Mouse (Mus musculus): ENCODE results near the gene Smpd2. TPM values are rescaled to one million over a fixed set of nuclear protein-coding genes. Genes with fewer than 3 reads are reported as not detected.
"Not testable (repeated sequence)": the region's sequence is repeated elsewhere in the genome, so short reads cannot be mapped to it uniquely, and the experiment has no call there.

The Smpd2 gene
- total RNA-seq (2015; ENCODE audit: low replicate concordance) (0.84 and 4.7 TPM in 2 replicates), total RNA-seq (2017; ENCODE audit: low replicate concordance) (2.3 TPM in 1 of 2 replicates, not detected in the other)

GRCm38 (mm10) chr10:41489708-41490517 is at the start of gene Smpd2, which contains the start of gene Ppil6:
TSS of gene Smpd2 (minus strand) at chr10:41490369.
TSS of gene Ppil6 (plus strand) at chr10:41490439.
- peak; percentile 82 for ATAC-seq (replicated peaks; ENCODE audit: low FRiP score, poor library complexity, severe bottlenecking)

DNA sequence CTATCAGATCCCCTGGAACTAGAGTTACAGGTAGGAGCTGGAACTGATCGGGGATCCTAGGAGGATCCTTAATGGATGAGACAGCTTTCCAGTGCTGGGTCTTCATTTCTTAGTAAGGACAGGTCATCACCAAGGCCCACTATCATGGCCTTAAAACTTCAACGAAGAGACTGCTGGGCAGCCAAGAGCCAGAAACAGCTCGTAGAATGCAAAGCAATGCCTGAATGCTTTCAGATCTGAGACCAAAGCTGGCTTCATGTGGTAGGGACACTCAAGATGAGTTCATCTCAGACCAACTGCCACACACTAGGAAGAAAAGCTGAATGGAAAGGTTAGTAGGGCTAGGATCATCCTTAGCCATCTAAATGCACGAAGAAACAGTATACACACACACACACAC is 48.8 kb upstream of the Smpd2 start:
- no peak for ATAC-seq (replicated peaks; ENCODE audit: low FRiP score, poor library complexity, severe bottlenecking)

- no peak for ATAC-seq (replicated peaks; ENCODE audit: low FRiP score, poor library complexity, severe bottlenecking)
Observed at GRCm38 (mm10) chr10:41537983-41538330, 47.8 kb upstream of the Smpd2 start.

- ATAC-seq (replicated peaks; ENCODE audit: low FRiP score, poor library complexity, severe bottlenecking), result no peak
Observed at GRCm38 (mm10) chr10:41537226-41537982, 47.2 kb upstream of the Smpd2 start.

GRCm38 (mm10) chr10:41536714-41537113 is 46.5 kb upstream of the Smpd2 start:
- ATAC-seq (replicated peaks; ENCODE audit: low FRiP score, poor library complexity, severe bottlenecking), result no peak

- ATAC-seq (replicated peaks; ENCODE audit: low FRiP score, poor library complexity, severe bottlenecking), result no peak
Observed at GRCm38 (mm10) chr10:41535991-41536390, 45.8 kb upstream of the Smpd2 start.

DNA sequence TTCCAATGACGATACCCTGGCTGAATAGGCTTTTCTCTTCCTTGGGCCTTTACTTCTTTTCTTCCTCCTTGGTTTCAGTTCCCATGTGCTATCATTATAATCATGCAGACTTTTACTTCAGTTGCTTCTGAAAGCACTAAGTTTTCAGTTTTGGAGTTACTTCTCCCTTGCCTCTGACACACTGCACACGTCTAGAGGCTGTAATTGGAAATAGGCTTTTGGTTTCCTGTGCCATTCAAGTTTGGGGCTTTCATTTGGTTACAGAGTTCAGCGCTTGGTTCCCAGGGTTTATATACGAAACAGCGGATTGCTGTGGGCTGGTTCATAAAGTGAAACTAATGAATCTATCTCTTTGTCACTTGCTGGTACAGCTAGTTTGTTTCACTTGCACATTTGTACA is 39.8 kb upstream of the Smpd2 start:
- ATAC-seq (replicated peaks; ENCODE audit: low FRiP score, poor library complexity, severe bottlenecking), result no peak

DNA sequence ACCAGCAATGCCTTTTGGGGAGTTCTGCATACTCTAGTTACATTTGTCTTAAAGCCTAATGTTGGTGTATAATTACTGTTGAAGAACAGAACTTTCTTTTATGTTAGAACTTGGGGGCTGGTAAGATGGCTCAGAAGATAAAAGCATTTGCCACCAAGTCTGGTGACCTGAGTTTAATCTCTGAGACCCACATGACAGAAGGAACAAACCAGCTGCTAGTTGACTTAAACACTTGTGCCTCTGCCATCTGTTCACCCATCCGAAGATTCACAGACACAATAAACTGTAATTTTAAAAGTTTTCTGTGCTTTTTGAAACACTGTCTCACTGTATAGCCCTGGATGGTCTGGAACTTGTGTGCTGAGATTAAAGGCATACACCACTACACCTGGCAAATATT is 35.5 kb upstream of the Smpd2 start:
- ATAC-seq (replicated peaks; ENCODE audit: low FRiP score, poor library complexity, severe bottlenecking), result no peak

- no peak for ATAC-seq (replicated peaks; ENCODE audit: low FRiP score, poor library complexity, severe bottlenecking)
Observed at GRCm38 (mm10) chr10:41523386-41523785, 33.2 kb upstream of the Smpd2 start.

- ATAC-seq (replicated peaks; ENCODE audit: low FRiP score, poor library complexity, severe bottlenecking), result no peak
Observed at GRCm38 (mm10) chr10:41520410-41520673, 30.2 kb upstream of the Smpd2 start.

DNA sequence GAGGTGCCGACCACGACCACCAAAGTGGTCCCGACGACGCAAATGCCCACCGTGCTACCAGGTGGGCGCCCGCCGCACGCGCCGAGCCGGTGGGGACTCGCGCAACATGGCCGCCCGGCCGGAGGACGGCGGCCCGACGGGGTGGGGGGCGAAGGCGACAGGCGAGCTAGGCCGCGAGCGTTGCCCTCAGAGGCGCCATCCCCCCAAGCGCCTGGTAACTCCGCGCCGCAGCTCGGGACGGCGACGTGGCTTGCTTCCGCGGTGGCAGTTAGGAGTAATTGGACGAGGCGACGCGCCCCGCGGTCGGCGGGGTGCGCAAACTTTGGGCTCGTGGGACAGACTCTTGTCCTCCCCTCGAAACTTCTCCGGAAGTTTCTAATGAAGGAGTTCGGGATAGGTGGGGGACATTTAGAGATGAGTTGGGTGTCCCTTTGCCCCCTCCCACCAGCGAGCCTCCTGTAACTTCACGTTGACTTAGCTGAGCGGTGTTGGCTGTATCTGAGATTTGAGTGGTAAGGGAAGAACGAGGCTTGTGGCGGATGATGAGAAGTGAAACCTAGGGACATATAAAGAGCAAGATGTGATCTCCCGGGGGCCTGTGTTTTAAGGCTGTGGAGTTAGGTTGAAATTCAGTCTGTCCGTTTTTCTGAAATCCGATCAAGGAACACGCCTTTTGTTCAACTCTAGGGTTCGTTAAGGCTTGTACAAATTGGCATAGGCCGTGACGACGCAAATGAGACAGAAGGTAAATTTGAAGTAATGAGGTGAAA is 29.7 kb upstream of the Smpd2 start:
- ATAC-seq (replicated peaks; ENCODE audit: low FRiP score, poor library complexity, severe bottlenecking), result peak; percentile 37; the same call in 1 of the 2 replicates

DNA sequence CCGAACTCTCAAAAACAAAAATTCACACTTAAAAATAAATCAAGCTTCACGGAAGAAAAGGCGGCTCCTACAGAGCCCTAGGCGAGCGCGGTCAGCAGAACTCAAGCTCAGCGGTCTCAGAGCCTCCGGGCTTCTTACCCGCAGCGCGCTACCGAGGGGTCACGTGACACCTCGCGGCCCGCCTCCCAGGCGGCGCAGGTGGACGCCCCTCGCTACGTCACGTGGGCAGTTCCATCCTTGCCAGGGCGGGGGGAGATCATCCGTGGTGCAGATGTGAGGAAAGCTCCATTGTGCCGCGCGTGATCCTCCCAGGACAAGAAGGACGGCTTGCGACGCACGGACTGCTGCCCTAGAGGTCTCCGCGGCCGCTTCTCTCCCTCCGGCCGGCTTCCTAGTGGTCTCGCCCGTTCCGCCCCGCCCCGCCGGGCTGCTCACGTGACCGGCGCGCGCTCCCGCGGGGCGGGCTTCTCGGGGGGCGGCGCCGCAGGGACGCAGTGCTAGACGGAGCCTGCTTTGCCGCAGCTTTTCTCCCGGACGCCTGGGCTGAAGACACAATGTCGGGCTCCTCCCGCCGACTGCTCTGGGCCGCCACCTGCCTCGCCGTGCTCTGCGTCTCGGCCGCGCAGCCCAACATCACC is 28.9 kb upstream of the Smpd2 start, which contains the start of gene Cd164:
TSS of gene Cd164 (plus strand) at position 434 of the 638 bp plus-strand sequence.
- ATAC-seq (replicated peaks; ENCODE audit: low FRiP score, poor library complexity, severe bottlenecking), result peak; percentile 86

DNA sequence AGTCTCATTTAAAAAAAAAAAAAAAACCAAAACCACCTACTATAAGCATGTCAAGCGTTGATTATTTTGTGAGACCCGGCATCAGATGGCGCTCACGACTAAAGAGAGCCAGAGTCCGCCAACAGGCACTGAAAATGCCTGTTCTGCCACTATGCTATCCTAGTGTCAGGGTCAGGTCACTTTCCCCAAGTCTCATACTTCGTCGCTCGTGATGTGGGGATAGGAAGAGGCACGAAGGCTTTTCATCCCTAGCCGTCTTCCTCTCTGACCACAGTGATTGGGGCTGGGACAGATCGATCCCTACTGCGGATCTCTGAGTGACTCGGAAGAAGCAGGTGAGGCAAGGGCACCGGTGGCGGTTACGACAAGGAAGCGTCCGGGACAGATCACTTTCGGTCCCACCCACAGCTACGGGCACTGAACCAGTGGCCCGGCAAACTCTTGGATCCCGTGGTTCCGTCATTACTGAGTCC is 28.4 kb upstream of the Smpd2 start:
- ATAC-seq (replicated peaks; ENCODE audit: low FRiP score, poor library complexity, severe bottlenecking), result peak; percentile 78

DNA sequence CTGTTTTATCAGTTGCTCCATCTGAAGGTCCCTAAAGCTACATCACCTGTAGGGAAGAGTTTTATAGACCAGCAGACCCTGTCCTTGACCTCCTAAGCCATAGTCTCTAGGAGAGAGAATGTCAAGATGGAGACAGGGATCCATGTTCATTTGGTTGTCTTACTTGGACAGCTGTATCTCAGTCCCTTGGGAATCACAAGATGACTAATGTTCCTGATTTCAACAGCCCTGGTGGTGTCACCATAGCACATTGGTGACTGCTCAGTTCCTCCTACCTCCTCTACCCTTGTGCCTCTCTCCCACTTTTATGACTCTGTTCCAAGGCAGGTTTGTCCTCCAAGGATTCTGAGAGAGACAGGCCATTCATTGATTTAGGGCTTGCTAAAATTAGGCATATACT is 24.8 kb upstream of the Smpd2 start:
- no peak for ATAC-seq (replicated peaks; ENCODE audit: low FRiP score, poor library complexity, severe bottlenecking)

DNA sequence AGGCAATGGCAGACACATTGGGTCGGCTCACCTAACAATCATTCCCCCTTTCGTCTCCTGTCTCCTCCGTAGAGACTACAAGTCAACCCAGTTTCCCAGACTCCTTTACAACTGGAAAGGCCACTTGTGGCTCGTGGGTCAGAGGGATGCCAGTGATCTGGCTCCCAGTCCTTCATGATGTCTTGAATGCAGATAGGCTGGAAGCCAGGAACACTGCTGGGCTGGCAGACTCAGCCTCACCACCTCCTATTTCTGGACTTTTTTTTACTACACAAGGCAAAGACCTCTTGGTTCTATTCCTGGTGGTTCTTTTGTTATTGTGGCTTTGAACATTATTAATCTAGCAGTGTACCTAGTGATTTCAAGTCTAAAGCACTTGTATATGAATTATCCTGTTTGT is 24.1 kb upstream of the Smpd2 start:
- ATAC-seq (replicated peaks; ENCODE audit: low FRiP score, poor library complexity, severe bottlenecking), result no peak

GRCm38 (mm10) chr10:41509160-41509559 is 19.0 kb upstream of the Smpd2 start:
- ATAC-seq (replicated peaks; ENCODE audit: low FRiP score, poor library complexity, severe bottlenecking), result no peak

DNA sequence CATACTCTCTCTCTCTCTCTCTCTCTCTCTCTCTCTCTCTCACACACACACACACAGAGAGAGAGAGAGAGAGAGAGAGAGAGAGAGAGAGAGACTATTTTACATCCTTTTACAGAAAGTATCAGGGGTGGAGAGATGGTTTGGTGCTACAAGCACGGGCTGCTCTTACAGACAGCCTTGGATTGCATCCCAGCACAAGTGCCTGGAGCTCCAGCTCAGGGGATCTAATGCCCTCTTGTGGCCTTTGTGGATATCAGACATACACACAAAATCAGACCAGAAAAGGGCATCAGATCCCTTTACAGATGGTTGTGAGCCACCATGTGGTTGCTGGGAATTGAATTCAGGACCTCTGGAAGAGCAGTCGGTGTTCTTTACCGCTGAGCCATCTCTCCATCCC is 15.3 kb upstream of the Smpd2 start:
- ATAC-seq (replicated peaks; ENCODE audit: low FRiP score, poor library complexity, severe bottlenecking), result not testable (repeated sequence)

- no peak for ATAC-seq (replicated peaks; ENCODE audit: low FRiP score, poor library complexity, severe bottlenecking)
Observed at GRCm38 (mm10) chr10:41504996-41505395, 14.8 kb upstream of the Smpd2 start.

DNA sequence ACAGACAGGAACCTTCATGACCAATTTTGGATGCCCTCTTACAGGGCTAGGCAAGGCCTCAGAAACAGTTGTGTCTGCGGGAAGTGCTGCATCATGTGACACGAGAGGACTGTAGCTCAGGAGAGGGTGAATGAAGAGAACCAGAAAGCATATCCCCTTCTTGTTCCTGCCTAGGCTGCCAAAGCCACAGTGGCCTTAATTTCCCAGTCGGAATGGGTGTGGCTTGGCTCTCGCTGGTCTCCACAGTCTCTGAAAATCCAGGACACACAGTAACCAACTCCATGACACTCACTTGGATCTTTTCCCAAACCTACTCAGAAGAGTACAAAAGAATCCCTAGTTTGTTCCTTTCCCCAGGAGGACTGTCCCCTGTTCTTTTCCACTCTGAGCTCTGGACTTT is 10.8 kb upstream of the Smpd2 start:
- no peak for ATAC-seq (replicated peaks; ENCODE audit: low FRiP score, poor library complexity, severe bottlenecking)

DNA sequence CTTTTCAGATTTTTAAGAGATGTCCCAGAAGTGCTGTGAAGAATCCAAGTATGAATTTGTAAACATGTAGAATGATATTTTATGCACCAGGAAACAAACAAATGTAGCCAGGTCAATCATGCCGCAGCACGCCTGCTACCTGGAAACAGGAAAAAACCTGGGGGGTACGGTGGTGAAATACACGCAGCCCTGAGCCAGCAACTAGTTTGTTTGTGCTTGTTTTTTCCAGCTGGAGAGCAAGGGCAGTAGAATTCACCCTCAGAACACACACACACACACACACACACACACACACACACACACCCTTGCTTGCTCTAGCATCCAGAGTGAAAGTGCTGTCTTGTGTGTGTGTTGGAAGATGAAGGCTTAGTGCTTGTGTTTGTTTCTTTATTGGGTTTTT is 942 bp upstream of the Smpd2 start:
- no peak for ATAC-seq (replicated peaks; ENCODE audit: low FRiP score, poor library complexity, severe bottlenecking)
